Mouse (Mus musculus) kidney, postnatal 14 days (tissue): ENCODE data around the gene Pin1.
"Not testable (repeated sequence)": the region's sequence is repeated elsewhere in the genome, so short reads cannot be mapped to it uniquely, and the experiment has no call there.

Experiments used
- DNase-seq: peaks from one replicate; pipeline ENCODE4 v3.0.0; 2022; ENCODE audit warnings: mixed read lengths

Gene Pin1

GRCm38 (mm10) chr9:20662874-20663273 is 11.0 kb downstream of the Pin1 start:
- DNase-seq = no peak

GRCm38 (mm10) chr9:20663956-20664355 is 12.1 kb downstream of the Pin1 start:
- no peak for DNase-seq

- DNase-seq = no peak
These were observed 12.5 kb downstream of the Pin1 start for GRCm38 (mm10) chr9:20664366-20664765.

- DNase-seq = no peak
These were observed 13.2 kb downstream of the Pin1 start for GRCm38 (mm10) chr9:20664982-20665637.

- DNase-seq = no peak
These were observed 14.0 kb downstream of the Pin1 start for GRCm38 (mm10) chr9:20665925-20666324.

GRCm38 (mm10) chr9:20666510-20667034 is 14.7 kb downstream of the Pin1 start:
- no peak for DNase-seq

- no peak for DNase-seq
These were observed 16.2 kb downstream of the Pin1 start for GRCm38 (mm10) chr9:20668065-20668464.

- DNase-seq = no peak
These were observed 20.2 kb downstream of the Pin1 start for GRCm38 (mm10) chr9:20672047-20672446.

GRCm38 (mm10) chr9:20677892-20678291 is 26.0 kb downstream of the Pin1 start:
- no peak for DNase-seq

- no peak for DNase-seq
These were observed 28.6 kb downstream of the Pin1 start for GRCm38 (mm10) chr9:20680378-20680958.

GRCm38 (mm10) chr9:20681546-20682388 is 29.9 kb downstream of the Pin1 start:
- no peak for DNase-seq

- DNase-seq = no peak
These were observed 30.5 kb downstream of the Pin1 start for GRCm38 (mm10) chr9:20682389-20682722.

- no peak for DNase-seq
These were observed 33.4 kb downstream of the Pin1 start for GRCm38 (mm10) chr9:20685081-20685861.

- DNase-seq = no peak
These were observed 37.5 kb downstream of the Pin1 start for GRCm38 (mm10) chr9:20689403-20689802.

GRCm38 (mm10) chr9:20689913-20690312 is 38.0 kb downstream of the Pin1 start:
- no peak for DNase-seq

GRCm38 (mm10) chr9:20690449-20690848 is 38.6 kb downstream of the Pin1 start:
- not testable (repeated sequence) for DNase-seq

- DNase-seq = no peak
These were observed 41.0 kb downstream of the Pin1 start for GRCm38 (mm10) chr9:20692863-20693262.

- no peak for DNase-seq
These were observed 42.9 kb downstream of the Pin1 start for GRCm38 (mm10) chr9:20694721-20695235.

GRCm38 (mm10) chr9:20696107-20696712 is 44.3 kb downstream of the Pin1 start:
- no peak for DNase-seq

- DNase-seq = no peak
These were observed 45.6 kb downstream of the Pin1 start for GRCm38 (mm10) chr9:20697466-20697865.

GRCm38 (mm10) chr9:20703832-20704380 is 52.0 kb downstream of the Pin1 start:
- no peak for DNase-seq

GRCm38 (mm10) chr9:20705420-20705819 is 53.5 kb downstream of the Pin1 start:
- no peak for DNase-seq
